Mouse (Mus musculus) hindbrain, embryonic 12.5 days (tissue): ENCODE results near the gene Scarb1. TPM values are rescaled to one million over a fixed set of nuclear protein-coding genes. Genes with fewer than 3 reads are reported as not detected.
A peak's percentile ranks its signal among the peaks of the same experiment; 100 is the strongest.

ENCODE experiments used
- ATAC-seq: fragments of 200-750 bp; cut with Nextera tagmentation; 2 replicates; pipeline ENCODE4 v1.8.0; 2017; ENCODE audit warnings: moderate TSS enrichment; ENCODE audit not compliant: low FRiP score
- H3K27ac ChIP-seq: fragments of 300-500 bp; sonication (generic); 2 replicates; pipeline ENCODE4 v1.5.1; 2016; ENCODE audit warnings: mild to moderate bottlenecking
- H3K27me3 ChIP-seq: fragments of 300-500 bp; sonication (generic); 2 replicates; pipeline ENCODE4 v1.6.1; 2016; ENCODE audit warnings: mild to moderate bottlenecking
- H3K36me3 ChIP-seq: fragments of 300-500 bp; sonication (generic); 2 replicates; pipeline ENCODE4 v1.6.1; 2016; ENCODE audit warnings: mild to moderate bottlenecking
- H3K4me1 ChIP-seq: fragments of 300-500 bp; sonication (generic); 2 replicates; pipeline ENCODE4 v1.6.1; 2016
- H3K4me2 ChIP-seq: fragments of 300-500 bp; sonication (generic); replicated peaks from 2 replicates; pipeline ENCODE4 v1.6.1; 2016; ENCODE audit warnings: mild to moderate bottlenecking
- H3K4me3 ChIP-seq: fragments of 300-500 bp; sonication (generic); 2 replicates; pipeline ENCODE4 v1.5.1; 2016; ENCODE audit warnings: mild to moderate bottlenecking
- H3K9ac ChIP-seq: fragments of 300-500 bp; sonication (generic); 2 replicates; pipeline ENCODE4 v1.6.1; 2016; ENCODE audit warnings: mild to moderate bottlenecking, moderate library complexity
- H3K9me3 ChIP-seq: fragments of 300-500 bp; sonication (generic); replicated peaks from 2 replicates; pipeline ENCODE4 v1.6.1; 2016; ENCODE audit warnings: mild to moderate bottlenecking
- WGBS: fragments of 180-500 bp; shearing (Covaris S2); methylation state at CpG from one replicate; pipeline ENCODE4 v1.1.7; 2016; 5-methylcytosine and 5-hydroxymethylcytosine counted together
- polyA plus RNA-seq: library from polyadenylated mRNA; unstranded; fragments of >200 nt; fragmentation: Nextera tagmentation; extraction: Ambion mirVana; gene quantifications from 2 replicates; pipeline ENCODE4 v1.2.1, GENCODE M21; 2016

Gene Scarb1
- polyA plus RNA-seq, 1 experiment from 2014 or later: 28.6 TPM

DNA sequence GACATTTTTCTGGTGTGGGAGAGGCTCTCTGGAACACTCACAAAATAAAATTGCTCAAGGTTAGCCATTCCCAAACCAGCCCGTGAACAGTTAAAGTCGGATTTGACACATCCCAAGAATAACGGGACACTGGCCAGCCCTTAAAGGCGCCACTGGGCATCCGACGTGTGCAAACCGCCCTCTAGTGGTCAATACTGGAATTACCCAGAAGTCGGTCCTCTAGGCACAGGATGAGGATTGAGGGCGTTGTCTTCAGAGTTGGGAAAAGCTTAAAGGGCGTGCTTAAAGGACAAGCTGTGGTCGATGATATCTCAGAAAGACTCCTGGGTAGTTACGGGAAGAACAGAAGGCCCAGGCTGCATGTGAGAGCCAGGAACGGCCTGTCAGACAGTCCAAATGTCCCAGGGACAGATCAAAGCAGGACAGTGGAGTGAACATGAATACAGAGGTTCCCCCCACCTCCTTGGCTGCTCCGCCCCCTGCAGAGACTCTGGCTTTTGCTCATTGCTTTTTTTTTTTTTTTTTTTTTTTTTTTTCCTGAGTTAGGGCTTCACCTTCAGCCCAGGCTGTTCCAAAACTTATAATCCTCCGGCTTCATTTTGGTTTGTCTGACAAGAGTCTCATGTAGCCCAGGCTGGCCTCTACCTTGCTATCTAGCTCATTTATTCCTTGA lies 69.2 kb downstream of the Scarb1 start:
- H3K9ac ChIP-seq: no peak overlapping the region
- H3K9me3 ChIP-seq: no peaks in the 10 kb centered on the region
- H3K4me1 ChIP-seq: peaks cover 35% of the 10 kb centered on the region
- H3K27ac ChIP-seq: no peak overlapping the region
- no peak overlapping the region for H3K4me2 ChIP-seq
- no peaks in the 10 kb centered on the region for H3K36me3 ChIP-seq
- ATAC-seq: no peak
- no peak overlapping the region for H3K4me3 ChIP-seq
- WGBS: 15% methylated on average over 15 of the region's 15 CpGs
- 0 out of 2 replicates have a peak, but pooled peaks cover 2% of the 10 kb centered on the region for H3K27me3 ChIP-seq

DNA sequence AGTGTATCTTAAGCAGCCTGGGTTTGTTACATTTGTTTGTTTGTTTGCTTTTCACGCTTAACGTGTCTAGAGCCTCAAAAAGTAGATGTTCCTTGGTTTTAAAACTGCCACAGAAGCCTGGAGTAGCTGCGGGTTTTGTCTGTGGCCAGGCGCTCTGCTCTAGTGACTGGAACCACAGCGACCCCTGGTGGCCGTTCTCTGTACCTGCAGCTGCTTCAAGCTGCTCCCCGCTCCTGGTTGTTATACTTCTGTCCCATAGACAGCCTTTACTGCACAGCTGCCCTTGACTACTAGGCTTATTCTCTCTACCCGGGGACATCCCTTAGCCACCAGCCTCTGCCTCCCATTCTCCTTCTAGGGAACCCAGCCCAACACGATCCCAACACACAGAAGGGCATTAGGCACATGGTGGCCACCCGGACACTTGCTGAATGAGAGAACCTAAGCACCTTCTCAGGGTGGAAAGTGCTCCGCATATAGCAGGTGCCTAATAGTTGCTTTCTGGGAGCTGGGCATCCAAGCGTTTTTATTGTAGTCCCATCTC lies 70.2 kb downstream of the Scarb1 start:
- Histone ChIP-seq H3K27ac (no peak overlapping the region), H3K4me1 (peaks cover 43% of the 10 kb centered on the region), H3K9me3 (no peaks in the 10 kb centered on the region), H3K4me3 (no peak overlapping the region), H3K4me2 (no peak overlapping the region), H3K36me3 (no peaks in the 10 kb centered on the region), H3K9ac (0 out of 2 replicates have a peak overlapping the region, but pooled peaks have one; percentile 13), H3K27me3 (0 out of 2 replicates have a peak, but pooled peaks cover 2% of the 10 kb centered on the region)
- 19% methylated on average over 12 of the region's 12 CpGs for WGBS
- ATAC-seq: no peak

DNA sequence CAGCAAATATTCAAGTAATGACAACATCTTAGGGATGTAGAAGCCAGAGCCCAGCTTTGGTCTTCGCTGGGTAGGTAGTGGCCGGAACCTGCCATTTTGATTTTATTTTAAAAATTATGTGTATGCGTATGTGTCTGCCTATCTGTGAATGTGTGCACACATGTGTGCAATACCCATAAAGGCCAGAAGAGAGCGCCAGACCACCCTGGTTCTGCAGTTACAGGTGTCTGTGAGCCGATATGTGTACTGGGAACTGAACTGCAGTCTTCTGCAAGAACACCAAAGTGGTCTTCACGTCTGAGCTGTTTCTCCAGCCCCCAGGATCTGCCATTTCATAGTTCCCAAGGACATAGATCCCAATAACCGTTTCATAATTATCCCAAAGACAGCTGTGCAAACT lies 71.1 kb downstream of the Scarb1 start:
- H3K4me3 ChIP-seq: no peak overlapping the region
- 90% methylated on average over 7 of the region's 7 CpGs for WGBS
- 0 out of 2 replicates have a peak, but pooled peaks cover 2% of the 10 kb centered on the region for H3K27me3 ChIP-seq
- no peak overlapping the region for H3K4me2 ChIP-seq
- no peak for ATAC-seq
- no peaks in the 10 kb centered on the region for H3K9me3 ChIP-seq
- H3K4me1 ChIP-seq: peaks cover 50% of the 10 kb centered on the region
- no peak overlapping the region for H3K27ac ChIP-seq
- no peak overlapping the region for H3K9ac ChIP-seq
- H3K36me3 ChIP-seq: no peaks in the 10 kb centered on the region

DNA sequence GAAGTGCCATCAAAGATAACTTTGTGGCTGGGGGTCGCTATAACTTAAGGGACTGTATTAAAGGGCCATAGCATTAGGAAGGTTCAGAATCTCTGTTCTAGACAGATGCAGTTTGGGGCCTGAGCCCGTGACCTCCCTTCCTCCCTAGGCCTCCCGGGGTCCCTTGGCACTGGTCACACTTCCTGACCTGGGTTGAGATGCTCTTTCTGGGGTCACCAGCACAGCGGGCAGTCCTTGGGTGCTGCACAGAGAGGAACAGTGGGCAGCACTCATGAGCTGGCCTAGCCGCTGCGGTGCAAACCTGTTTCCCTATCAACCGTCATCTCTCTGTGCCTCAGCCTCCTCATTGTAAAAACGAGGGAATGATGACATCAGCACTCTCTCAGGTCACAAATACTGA lies 71.5 kb downstream of the Scarb1 start:
- 87% methylated on average over 8 of the region's 8 CpGs for WGBS
- H3K4me1 ChIP-seq: peaks cover 52% of the 10 kb centered on the region
- no peak overlapping the region for H3K27ac ChIP-seq
- H3K4me2 ChIP-seq: no peak overlapping the region
- H3K9ac ChIP-seq: no peak overlapping the region
- no peaks in the 10 kb centered on the region for H3K9me3 ChIP-seq
- H3K4me3 ChIP-seq: no peak overlapping the region
- H3K27me3 ChIP-seq: 0 out of 2 replicates have a peak, but pooled peaks cover 2% of the 10 kb centered on the region
- no peak for ATAC-seq
- H3K36me3 ChIP-seq: no peaks in the 10 kb centered on the region

DNA sequence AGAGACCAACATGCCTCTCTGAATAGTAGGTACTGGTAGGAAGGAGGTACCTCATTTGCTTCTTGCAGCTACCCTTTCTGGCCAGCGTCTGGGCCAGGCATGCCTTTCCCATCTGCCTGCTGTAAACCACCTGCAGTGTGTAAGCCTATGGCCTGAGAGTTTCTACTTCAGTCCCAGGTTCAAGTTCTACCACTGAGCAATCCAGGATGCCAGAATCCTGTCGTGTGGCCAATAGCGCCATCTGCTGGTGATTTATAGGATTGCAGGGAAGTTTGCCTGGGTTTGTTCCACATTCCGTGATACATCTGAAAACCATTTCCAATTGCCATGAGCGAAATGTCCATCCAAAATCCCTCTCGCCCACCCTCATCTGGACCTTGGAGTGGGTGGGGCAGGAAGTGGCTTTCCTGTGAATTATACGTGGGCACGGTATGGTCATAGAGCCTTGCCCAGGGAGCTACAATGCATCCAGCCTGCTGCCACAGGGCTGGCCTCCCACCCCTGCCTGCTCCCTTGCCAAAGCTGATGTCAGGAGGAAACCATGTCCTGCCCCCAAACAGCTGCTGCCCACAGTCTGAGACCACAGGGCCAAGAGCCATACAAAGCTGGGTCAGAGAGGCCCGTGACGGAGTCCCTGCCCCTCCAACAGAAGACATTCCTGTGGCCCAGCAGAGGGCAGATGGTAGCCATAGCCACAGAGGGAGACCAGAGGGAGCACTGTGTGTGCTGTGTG lies 72.7 kb downstream of the Scarb1 start:
- no peak; the same call in 1 of the 2 replicates for ATAC-seq
- 15% methylated on average over 10 of the region's 10 CpGs for WGBS
- Histone ChIP-seq H3K27me3 (0 out of 2 replicates have a peak, but pooled peaks cover 2% of the 10 kb centered on the region), H3K4me1 (peaks cover 46% of the 10 kb centered on the region), H3K4me3 (no peak overlapping the region), H3K9ac (peak overlapping the region; percentile 28), H3K36me3 (no peaks in the 10 kb centered on the region), H3K9me3 (no peaks in the 10 kb centered on the region), H3K4me2 (no peak overlapping the region), H3K27ac (peak overlapping the region; percentile 87)

DNA sequence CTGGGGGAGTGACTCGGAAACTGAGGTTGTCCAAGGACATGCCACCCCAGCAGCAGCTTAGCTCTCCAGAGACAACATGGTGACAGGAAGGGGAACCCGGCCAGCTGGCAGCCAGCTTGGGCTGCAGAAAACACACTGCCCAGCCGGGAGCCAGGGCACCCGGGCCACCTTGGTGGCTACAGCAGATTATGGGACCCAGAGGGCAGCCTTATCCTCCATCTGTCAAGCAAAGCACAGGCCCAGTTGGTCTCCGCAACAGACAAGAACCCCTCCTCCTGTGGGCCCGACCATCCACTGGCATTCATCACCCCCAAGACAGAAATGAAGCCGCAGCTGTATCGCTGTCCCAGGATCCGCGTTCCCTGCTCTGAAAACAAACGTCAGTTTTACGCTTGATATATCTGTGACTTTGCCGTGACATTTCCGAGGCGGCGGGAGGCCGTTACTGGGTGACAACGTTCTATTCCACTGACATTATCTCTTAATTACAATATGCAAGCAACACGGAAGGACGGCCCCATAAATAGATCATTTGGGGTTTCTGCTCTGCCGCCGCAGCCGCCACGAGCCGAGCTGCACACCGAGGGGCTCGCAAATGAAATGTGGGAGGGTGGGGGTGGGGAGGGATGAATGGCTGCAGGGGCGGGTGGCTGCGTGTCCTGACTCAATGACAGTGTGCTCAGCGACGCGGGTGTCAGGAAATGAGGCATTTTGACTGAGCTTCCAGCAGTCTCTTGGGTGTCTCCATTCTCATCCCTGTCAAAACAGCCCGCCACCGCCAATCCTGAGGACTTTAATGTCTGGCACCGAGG lies 73.5 kb downstream of the Scarb1 start:
- Histone ChIP-seq H3K27me3 (0 out of 2 replicates have a peak, but pooled peaks cover 2% of the 10 kb centered on the region), H3K4me3 (peak overlapping the region; percentile 11; the same call in 1 of the 2 replicates), H3K9ac (peak overlapping the region; percentile 15; the same call in 1 of the 2 replicates), H3K4me2 (peak overlapping the region; percentile 34), H3K36me3 (no peaks in the 10 kb centered on the region), H3K27ac (peak overlapping the region; percentile 87), H3K4me1 (peaks cover 50% of the 10 kb centered on the region), H3K9me3 (no peaks in the 10 kb centered on the region)
- 31% methylated on average over 35 of the region's 35 CpGs for WGBS
- peak; percentile 49 for ATAC-seq

DNA sequence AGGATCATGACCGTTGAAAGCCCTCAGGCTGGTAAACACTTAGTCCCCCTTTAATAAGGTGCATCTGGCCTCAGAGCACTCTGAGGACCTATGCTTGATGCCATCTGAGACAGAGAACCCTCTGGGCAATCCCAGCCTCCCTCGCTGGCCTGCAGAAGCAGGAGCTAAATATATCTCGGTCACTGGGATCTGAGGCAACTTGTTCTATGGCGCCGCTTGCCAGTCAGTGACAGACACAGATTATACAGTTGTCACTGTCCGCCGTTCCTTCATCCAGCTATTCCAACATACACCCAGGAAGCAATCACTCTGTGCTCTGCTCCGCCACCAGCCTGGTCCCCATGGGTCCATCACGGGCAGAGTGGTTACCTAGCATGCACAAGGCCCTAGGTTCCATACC lies 74.8 kb downstream of the Scarb1 start:
- Histone ChIP-seq H3K9me3 (no peaks in the 10 kb centered on the region), H3K27me3 (no peaks in the 10 kb centered on the region), H3K4me1 (peaks cover 52% of the 10 kb centered on the region), H3K27ac (peak overlapping the region; percentile 87), H3K4me2 (no peak overlapping the region), H3K36me3 (no peaks in the 10 kb centered on the region), H3K9ac (no peak overlapping the region), H3K4me3 (no peak overlapping the region)
- WGBS: 65% methylated on average over 9 of the region's 9 CpGs
- no peak for ATAC-seq

DNA sequence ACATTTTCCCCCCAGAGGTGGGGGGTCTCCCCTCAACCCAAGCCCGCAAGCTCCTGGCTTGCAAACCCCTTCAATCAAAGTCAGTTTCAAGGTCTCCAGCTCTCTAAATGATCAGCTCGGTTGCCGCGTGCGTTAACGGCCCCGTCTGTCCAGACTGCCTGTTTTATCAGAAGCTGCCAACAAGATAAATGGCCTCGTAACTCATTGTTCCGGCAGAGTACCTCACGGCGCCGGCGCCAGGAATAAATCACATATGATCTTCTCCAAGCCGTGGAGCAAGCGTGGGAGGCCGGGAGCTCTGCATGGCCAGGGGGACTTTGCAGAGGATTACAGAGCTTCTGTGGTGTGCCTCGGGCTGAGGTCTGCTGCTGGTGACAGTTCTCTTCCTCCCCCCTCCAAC lies 76.2 kb downstream of the Scarb1 start:
- Histone ChIP-seq H3K4me2 (no peak overlapping the region), H3K27ac (peak overlapping the region; percentile 87), H3K36me3 (no peaks in the 10 kb centered on the region), H3K9me3 (no peaks in the 10 kb centered on the region), H3K4me3 (no peak overlapping the region), H3K27me3 (no peaks in the 10 kb centered on the region), H3K4me1 (peaks cover 53% of the 10 kb centered on the region), H3K9ac (no peak overlapping the region)
- 29% methylated on average over 17 of the region's 17 CpGs for WGBS
- ATAC-seq: no peak

DNA sequence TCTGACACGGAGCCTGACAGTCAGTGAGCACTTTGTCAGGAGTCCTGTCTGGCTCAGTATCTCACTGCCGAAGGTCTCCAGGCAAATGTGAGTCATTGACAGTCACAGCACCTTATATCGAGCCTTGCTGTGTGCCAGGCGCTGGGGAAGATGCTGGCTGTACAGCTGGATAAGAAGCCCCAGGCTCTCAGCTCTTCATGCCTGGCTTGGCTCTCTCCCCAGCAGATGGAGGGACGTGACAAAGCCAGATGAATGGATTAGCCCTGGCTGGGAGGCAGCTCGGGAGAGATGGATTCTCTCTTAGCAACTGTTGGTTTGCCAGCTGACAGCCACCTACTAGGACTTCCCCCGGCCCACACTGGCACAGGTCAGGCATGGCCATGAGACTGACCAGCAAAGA lies 78.3 kb downstream of the Scarb1 start:
- H3K4me1 ChIP-seq: peaks cover 40% of the 10 kb centered on the region
- no peaks in the 10 kb centered on the region for H3K36me3 ChIP-seq
- H3K27me3 ChIP-seq: no peaks in the 10 kb centered on the region
- no peak overlapping the region for H3K4me2 ChIP-seq
- 33% methylated on average over 7 of the region's 7 CpGs for WGBS
- H3K9me3 ChIP-seq: no peaks in the 10 kb centered on the region
- no peak overlapping the region for H3K9ac ChIP-seq
- peak overlapping the region; percentile 70 for H3K27ac ChIP-seq
- no peak overlapping the region for H3K4me3 ChIP-seq
- ATAC-seq: 0 out of 2 replicates have a peak, but pooled peaks have one; percentile 8

DNA sequence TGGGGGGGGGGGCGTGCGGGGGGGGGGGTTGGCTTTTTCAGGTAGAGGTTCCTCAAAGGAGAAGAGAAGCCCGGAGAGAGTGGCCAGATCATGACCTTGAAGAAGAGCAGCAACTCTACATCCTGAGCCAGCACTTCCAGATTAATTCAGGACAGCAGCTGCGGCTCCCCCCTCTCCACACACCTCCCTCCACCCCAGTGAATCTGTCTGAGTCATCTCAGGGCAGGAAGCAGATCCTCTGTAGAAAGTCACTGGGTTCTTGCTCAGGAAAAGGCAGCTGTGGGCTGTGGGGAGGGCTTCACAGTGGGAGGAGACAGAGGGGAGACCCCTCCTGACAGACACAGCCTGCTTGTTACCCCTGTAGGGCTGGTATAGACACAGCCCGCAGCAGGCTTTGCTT lies 87.0 kb downstream of the Scarb1 start:
- H3K9ac ChIP-seq: peak overlapping the region; percentile 32; the same call in 1 of the 2 replicates
- no peaks in the 10 kb centered on the region for H3K36me3 ChIP-seq
- no peak overlapping the region for H3K4me2 ChIP-seq
- 73% methylated on average over 3 of the region's 5 CpGs for WGBS
- peaks cover 6% of the 10 kb centered on the region for H3K4me1 ChIP-seq
- no peaks in the 10 kb centered on the region for H3K27me3 ChIP-seq
- no peaks in the 10 kb centered on the region for H3K9me3 ChIP-seq
- no peak for ATAC-seq
- H3K4me3 ChIP-seq: no peak overlapping the region
- no peak overlapping the region for H3K27ac ChIP-seq

DNA sequence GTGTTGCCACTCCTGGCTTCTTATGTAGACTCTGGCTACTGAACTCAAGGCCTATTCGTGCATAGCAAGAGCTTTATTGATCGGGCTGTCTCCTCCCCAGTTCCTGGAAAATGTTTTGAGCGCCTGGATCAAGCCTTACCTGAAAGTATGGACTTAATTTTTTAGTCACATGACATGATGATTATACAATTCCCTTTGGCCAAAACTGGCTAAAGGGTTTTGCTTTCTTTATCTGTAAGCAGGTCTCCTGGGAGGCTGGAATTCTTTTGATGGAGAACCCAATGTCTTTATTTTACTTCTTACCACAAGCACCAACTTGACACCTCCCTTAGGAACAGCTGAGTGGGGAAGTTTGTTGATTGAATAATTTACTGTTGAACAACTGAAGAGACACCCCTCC lies 87.4 kb downstream of the Scarb1 start:
- 95% methylated on average over 3 of the region's 3 CpGs for WGBS
- H3K36me3 ChIP-seq: no peaks in the 10 kb centered on the region
- H3K9me3 ChIP-seq: no peaks in the 10 kb centered on the region
- H3K27ac ChIP-seq: no peak overlapping the region
- H3K9ac ChIP-seq: no peak overlapping the region
- no peak for ATAC-seq
- no peaks in the 10 kb centered on the region for H3K27me3 ChIP-seq
- H3K4me3 ChIP-seq: no peak overlapping the region
- H3K4me2 ChIP-seq: no peak overlapping the region
- peaks cover 9% of the 10 kb centered on the region for H3K4me1 ChIP-seq

DNA sequence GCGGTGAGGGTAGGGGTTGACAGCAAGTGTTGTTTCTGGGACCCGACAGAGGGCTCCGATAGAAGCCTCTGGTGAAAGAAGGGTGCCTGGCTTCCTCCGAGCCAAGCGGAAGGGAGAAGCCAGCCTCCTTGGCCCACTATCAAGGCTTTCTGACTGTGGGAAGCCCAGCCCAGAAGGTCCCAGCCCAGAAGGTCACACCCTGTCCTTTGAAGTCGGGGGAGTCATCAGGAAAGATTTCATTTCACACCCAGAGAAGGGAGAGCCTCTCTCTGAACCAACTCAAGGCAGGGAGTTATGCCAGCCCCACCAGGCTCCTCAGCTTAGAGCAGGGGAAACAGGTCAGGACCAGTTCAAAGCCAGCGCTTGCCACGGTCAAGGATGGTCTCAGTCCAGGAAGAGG lies 88.2 kb downstream of the Scarb1 start:
- peaks cover 10% of the 10 kb centered on the region for H3K4me1 ChIP-seq
- H3K36me3 ChIP-seq: no peaks in the 10 kb centered on the region
- H3K9me3 ChIP-seq: no peaks in the 10 kb centered on the region
- H3K27ac ChIP-seq: no peak overlapping the region
- H3K4me2 ChIP-seq: no peak overlapping the region
- no peak overlapping the region for H3K4me3 ChIP-seq
- no peak for ATAC-seq
- H3K27me3 ChIP-seq: no peaks in the 10 kb centered on the region; the same call in 1 of the 2 replicates
- WGBS: 84% methylated on average over 8 of the region's 8 CpGs
- no peak overlapping the region for H3K9ac ChIP-seq
